Mouse (Mus musculus) gastrocnemius, postnatal 14 days (tissue): ENCODE results near the gene Tex264. TPM values are rescaled to one million over a fixed set of nuclear protein-coding genes. Genes with fewer than 3 reads are reported as not detected.

ENCODE experiments used
- DNase-seq: peaks from one replicate; pipeline ENCODE4 v3.0.0; 2021; ENCODE audit warnings: mixed read lengths
- intact Hi-C: fragments of 180-260 bp; cut with DNase I; formaldehyde crosslinking; loops from one replicate; pipeline ENCODE4 v1.15.1; 2025; ENCODE audit warnings: low total_unique reads
- long read RNA-seq, 2 experiments: library from polyadenylated mRNA; stranded (forward); transcript quantifications; one replicate each; pipeline ENCODE4 v2.0.0; 2021
- total RNA-seq, 2 experiments: library from RNA; stranded (reverse); gene quantifications; 2 replicates each; pipeline ENCODE4 v1.2.3; 2021

Tex264 gene
- 10 to 100 TPM; 17.3 to 20.6 TPM for total RNA-seq
- long read RNA-seq, experiment 1, transcript Tex264-203 (6 exons, 1,364 nt), result major isoform, 7 of 25 reads
- long read RNA-seq, experiment 1, transcript Tex264-201 (6 exons, 1,391 nt), result major isoform, 7 of 25 reads
- long read RNA-seq, experiment 1, transcript Tex264-202 (6 exons, 1,896 nt), result minor isoform, 6 of 25 reads
- long read RNA-seq, experiment 1, partial matches to known transcripts, result 3 of 25 reads
- long read RNA-seq, experiment 1, other reads (novel, unspliced or antisense), result 2 of 25 reads
- long read RNA-seq, experiment 2, transcript Tex264-203 (6 exons, 1,364 nt), result minor isoform, 8 of 26 reads
- long read RNA-seq, experiment 2, transcript Tex264-201 (6 exons, 1,391 nt), result major isoform, 10 of 26 reads
- long read RNA-seq, experiment 2, partial matches to known transcripts, result 1 of 26 reads
- long read RNA-seq, experiment 2, other reads (novel, unspliced or antisense), result 3 of 26 reads

GRCm38 (mm10) chr9:106685249-106686101, at the start of gene Tex264:
Tex264 (minus strand) TSS chr9:106685927.
- DNase-seq, result peak; percentile 87
- intact Hi-C loops, result loop anchor here (10.0 kb wide), 1 partner anchor 199 kb away; the partner anchor contains the start of gene Rbm15b

DNA sequence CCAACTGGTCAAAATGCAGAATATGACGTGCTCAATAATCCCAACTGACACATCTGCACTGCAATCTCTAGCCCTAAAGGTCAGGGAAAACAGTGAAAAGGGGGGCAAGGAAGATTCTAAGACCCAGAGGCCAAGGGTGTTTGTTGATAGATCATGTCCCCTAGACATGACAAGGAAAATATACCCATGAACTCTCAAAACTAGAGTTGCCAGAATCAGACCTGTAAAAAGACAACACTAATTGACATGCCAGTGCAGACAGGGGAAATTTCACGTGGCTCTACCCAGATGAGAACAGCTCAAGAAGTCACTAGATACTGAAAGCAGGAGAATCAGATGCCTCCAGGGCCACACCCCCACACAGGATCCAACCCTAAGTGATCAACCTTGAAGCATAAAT, 48.0 kb upstream of the Tex264 start:
- intact Hi-C loops, result no loop called here
- DNase-seq, result no peak

DNA sequence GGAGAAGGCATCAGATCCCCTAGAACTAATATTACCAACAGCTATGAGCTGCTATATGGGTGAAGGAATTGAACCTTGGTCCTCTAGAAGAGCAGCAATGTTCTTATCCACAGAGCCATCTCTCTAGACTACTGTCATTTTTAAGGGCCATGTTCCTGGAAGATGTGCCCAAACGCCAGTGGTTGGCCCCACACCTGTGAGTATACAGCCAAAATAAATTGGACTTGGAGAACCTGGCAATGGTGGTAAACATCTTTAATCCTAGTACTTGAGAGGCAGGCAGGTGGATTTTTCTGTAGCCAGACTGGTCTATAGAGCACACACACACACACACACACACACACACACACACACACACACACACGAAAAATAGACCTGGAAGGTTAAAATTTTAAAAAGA, 43.7 kb upstream of the Tex264 start:
- DNase-seq, result no peak
- intact Hi-C loops, result no loop called here

DNA sequence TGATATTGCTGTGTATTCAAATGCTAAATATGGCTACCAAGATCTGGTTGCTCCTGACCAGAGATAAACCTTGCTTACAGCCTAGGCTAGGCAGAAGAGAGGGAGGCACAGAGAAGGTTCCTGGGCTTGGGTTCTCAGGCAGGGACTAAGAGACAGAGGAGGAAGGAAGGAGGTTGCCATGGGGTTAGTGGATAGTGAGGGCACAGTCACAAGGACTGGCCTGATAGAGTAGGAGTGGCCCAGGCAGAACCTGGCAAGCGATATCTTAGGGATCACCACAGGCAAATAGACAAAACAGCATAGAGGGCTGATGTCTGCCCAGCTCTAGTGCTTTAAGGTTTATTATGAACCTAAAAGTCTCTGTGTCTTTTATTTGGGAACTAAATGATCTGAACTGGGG, 41.2 kb upstream of the Tex264 start:
- intact Hi-C loops, result no loop called here
- DNase-seq, result no peak

DNA sequence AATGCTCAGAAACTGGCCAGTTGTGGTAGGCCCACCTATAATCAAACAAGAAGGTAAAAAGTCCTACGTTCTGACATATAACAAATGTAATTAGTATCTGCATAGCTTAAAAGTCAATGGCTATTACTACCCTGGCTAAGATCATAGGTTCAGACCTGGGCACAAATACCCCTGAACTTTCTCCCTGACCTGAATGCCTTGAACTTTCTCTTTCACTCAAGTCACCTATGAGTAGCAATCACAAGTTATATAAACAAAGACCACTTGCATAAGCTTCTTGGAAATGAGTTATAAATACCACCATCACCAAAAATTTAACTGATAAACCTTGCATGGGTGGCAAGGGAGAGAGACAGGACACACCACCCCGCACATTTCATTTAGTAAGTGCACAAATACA, 39.7 kb upstream of the Tex264 start:
- intact Hi-C loops, result no loop called here
- DNase-seq, result no peak

DNA sequence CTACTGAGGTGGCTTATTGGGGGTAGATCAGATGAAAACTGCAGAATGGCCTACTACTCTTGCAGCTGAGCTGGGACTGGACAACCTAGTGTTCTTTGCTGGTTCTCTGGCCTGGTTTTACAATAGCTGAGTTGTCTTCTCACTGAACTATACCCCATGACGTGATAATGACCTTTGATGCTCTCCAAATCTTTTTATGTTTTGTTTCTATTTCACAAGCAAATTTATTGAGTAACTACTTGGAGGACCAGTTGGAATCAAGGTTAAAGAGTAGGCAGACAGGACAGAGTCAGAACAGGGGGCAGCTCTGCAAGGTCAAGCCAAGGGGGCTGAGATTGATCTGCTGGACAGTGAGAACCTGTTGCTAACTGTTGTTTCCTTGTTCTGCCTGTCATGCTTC, 39.1 kb upstream of the Tex264 start:
- DNase-seq, result no peak
- intact Hi-C loops, result no loop called here

- no peak for DNase-seq
- intact Hi-C loops, result no loop called here
Measured at GRCm38 (mm10) chr9:106716729-106717128, 31.0 kb upstream of the Tex264 start.

DNA sequence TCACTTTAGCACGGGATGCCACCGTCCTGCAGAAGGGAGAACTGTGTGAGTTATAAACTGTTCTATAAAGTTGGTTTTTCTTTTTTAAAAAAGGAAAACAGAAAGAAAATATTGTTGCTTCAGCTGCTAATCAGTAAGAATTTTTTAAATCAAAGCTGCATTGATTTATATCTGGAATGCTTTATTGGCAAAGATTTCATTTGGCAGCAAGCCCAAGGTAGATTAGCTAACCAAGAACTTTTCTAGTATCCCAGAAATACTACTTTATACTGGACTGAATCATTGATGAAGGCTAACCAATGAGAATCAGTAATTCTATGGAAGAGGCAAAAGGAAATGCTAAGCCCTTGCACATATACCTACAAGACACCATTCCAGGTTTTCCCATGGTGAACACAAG, 30.5 kb upstream of the Tex264 start:
- intact Hi-C loops, result no loop called here
- DNase-seq, result no peak

DNA sequence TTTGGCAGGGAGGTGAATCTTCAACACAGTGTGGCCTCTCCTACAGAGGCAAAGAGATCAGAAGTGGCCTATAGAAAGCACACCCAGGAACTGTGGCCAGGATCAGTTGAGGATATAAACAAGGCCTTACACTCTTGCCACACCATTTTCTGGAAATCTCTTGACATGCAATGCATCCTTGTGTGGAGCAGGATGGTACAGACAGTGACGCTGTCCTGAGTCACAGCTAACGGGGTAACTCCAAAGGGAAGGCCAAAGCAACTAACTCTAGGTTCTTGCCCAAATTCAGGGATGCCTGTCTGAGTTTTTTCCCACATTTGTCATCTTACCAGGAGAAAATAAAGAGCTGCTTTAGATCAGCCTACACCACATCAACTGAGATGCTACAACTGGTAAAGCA, 26.7 kb upstream of the Tex264 start:
- DNase-seq, result no peak
- intact Hi-C loops, result no loop called here

GRCm38 (mm10) chr9:106692973-106693481, 7.3 kb upstream of the Tex264 start:
- intact Hi-C loops, result no loop called here
- peak; percentile 66 for DNase-seq

DNA sequence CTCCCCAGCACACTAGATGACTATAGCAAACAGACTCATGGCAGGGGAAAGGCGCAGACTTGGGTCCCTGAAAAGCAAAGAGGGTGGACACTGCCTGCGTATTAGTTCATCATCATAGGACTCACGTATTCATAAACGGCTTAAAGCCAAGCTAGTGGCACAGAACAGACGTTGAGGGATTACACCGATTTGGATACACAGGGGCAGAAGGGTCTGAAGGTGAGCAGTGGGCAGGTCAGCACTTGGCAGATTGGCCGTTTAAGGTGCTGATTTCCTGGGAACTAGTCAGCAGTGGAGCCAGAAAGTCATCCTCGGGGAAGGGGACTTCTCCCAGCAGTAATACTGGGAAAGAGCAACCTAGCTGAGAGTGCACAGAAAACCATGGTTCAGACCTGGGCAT, 3.1 kb upstream of the Tex264 start:
- DNase-seq, result no peak
- intact Hi-C loops, result loop anchor here (10.0 kb wide), 1 partner anchor 196 kb away; the partner anchor contains the start of gene Rbm15b

DNA sequence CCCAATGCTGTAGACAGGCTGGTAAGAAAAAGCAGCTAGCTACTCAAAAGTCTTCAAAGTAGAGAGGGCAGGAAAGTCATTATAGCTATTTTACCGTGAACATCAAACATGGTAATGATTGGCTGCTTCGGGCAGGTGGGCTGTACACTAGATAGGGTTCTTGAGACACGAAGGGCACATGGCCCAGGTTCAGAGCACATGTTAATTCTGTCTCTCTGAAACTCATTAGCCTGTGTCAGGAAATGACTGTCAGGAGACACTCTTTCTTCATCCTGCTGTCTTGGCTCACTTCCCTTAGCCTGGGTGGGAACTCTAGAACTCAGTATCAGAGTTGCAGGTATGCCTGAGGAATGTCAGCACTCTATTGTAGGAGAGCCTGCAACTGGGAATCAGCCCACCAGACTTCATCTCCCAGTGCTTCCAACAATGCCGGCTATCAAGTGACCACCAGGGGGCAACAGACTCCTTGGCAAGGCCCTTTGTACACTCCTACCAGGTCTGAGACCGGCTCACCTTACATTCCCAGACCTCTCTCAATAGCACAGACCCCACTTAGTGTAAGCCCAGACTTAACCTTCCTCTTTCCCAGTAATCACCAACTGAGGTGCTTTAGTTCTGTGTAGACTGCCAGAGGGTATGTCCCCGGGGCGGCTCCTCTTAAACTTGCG, 1.4 kb upstream of the Tex264 start:
- DNase-seq, result peak; percentile 62
- intact Hi-C loops, result loop anchor here (10.0 kb wide), 1 partner anchor 198 kb away; the partner anchor contains the start of gene Rbm15b

- intact Hi-C loops, result loop anchor here (10.0 kb wide), 1 partner anchor 200 kb away; the partner anchor contains the start of gene Rbm15b
- DNase-seq, result no peak
Measured at GRCm38 (mm10) chr9:106684918-106685248, 844 bp downstream of the Tex264 start.

DNA sequence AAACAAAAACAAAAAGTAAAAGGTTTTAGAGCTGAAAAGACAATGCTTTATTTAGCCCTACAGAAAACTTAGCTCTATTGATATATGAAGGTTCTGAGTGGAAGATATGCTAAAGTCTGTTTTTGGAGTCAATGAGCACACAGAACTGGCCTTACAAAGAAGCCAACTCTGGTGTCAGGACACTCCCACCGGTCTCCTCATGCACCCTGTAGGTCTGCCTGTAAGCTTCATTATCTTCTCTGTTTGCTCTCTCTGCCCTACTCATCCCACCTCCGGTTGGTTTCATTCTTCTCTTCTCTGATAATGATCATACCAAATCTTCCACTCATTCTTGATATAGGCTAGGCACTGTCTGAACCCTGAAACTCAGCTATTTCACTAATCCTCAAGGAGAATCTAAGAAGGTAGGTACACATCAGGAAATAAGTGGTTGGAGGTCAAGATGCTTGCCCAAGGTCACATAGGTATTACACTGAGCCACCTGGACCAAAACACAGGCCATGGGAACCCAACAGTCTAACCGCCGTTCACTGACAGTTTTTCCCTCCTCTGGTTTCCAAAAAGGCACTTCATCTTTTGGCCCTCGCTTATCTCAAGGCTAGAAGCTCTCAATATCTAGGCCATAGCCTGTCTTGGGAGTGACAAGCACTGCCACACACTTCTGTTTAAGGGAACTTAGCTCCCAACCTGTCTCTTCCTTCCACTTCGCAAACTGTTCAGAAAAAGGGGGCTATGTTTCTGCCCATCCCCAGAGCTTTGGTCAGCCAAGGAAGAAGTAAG, 1.4 kb downstream of the Tex264 start:
- intact Hi-C loops, result loop anchor here (10.0 kb wide), 1 partner anchor 201 kb away; the partner anchor contains the start of gene Rbm15b
- DNase-seq, result no peak

DNA sequence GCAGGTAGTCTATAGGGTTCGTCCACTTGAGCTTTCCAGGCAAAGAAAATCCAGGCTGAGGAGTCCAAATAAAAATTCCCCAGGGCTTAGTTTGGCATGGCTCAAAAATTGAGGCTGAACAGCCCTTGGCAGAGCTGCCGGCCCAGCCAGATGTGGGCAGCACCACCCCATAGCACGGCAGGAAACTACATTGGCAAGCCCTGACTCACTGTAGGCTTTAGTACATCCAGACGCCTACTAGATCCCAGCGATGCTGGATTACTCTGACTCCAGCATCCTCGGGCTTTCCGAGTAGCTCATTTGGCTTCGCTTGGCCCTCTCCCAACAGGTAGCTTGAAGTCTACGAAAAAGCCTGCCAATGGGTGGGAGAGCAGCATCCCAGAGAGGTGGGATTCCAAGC, 4.7 kb downstream of the Tex264 start:
- DNase-seq, result no peak
- intact Hi-C loops, result loop anchor here (10.0 kb wide), 1 partner anchor 204 kb away; the partner anchor contains the start of gene Rbm15b

DNA sequence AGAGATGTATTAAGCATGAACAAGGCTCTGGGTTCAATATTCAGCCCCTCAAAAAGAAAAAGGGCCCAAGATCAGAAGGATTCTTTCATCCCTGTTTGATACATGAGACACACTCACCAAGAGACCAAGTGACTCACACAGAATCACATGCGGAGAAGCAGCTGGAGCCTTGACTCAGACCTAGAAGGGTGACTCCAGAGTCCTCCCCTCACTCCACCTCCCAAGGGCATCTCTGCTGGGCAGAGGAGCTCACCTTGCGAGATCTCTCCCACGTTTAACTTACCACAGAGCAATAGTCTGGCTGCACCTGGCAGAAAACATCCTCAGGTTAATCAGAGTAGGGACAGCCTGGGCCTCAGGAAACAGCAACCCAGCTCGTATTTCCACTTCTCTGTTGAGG, 7.5 kb downstream of the Tex264 start:
- intact Hi-C loops, result loop anchor here (5.0 kb wide), 1 partner anchor 139 kb away; no protein-coding TSS in a partner anchor

DNA sequence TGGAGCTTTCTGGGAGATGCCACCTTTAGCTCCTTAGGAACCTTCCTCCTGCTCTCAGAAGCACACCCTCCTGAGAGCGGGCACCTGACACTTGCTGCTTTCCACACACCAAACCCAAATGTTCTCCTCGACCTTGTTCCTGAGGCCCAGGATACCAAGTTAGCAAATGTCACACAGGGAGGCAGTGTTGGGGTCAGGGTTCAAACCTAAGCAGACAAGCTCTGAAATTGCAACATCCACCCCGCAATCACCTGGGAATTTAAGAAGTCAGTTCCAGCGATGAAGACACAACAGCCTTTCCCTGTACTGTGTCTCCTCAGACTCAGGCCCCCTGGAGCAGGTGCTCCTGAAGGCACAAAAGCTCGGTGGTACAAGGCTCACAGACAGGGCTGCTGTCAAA, 8.0 kb downstream of the Tex264 start:
- DNase-seq, result no peak
- intact Hi-C loops, result loop anchor here (5.0 kb wide), 1 partner anchor 140 kb away; no protein-coding TSS in a partner anchor

More for the DNA sequence above, 7.5 kb downstream of the Tex264 start:
- DNase-seq, result no peak

- no peak for DNase-seq
- intact Hi-C loops, result loop anchor here (5.0 kb wide), 1 partner anchor 141 kb away; no protein-coding TSS in a partner anchor
Measured at GRCm38 (mm10) chr9:106676571-106676970, 9.2 kb downstream of the Tex264 start.
